Mouse (Mus musculus): Measurements from ENCODE around the gene Ddx11.
A peak's percentile ranks its signal among the peaks of the same experiment; 100 is the strongest.

The Ddx11 gene

GRCm38 (mm10) chr17:66123066-66123815, at the start of gene Ddx11:
Ddx11 (plus strand) TSS chr17:66123520.
- DNase-seq = peak; percentile 98 to 99

DNA sequence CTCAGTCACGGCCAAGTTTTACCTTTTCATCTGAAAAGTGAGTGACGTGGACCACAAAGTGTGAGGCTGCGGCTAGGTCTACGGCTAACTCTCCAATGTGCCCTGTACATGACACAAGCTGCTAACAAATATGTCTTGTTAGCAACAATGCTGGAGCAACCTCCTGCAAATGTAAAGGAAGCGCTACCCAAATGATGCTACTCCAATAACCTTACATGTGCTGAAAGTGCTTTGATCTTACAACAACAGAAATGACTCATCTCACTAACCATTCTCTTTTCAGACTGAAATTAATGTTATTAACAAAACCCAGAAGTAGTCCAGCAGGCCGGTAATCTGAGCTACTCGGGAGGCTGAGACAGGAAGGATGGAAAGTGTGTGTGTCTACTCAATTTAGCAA, 49.3 kb upstream of the Ddx11 start:
- DNase-seq = no peak

DNA sequence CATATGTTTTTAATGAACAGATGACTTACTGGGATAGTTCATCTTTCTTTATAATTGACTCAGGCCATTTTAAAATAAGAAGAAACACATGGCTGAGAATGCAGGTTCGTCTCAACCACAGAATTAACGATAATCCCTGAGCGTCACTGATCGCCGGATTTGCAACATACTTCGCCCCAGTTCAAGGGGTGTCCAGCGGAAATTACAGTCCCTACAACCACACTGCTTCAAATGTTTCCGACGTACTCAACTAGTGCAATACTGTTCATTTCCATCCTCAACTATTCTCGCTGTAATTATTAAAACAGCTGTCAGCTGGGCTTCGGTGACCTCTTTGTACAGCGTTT, 47.5 kb upstream of the Ddx11 start:
- DNase-seq = peak in 1 of 2 experiments; percentile 10

- DNase-seq = peak; percentile 70 to 72
Observed at GRCm38 (mm10) chr17:66076174-66076927, 47.0 kb upstream of the Ddx11 start.

DNA sequence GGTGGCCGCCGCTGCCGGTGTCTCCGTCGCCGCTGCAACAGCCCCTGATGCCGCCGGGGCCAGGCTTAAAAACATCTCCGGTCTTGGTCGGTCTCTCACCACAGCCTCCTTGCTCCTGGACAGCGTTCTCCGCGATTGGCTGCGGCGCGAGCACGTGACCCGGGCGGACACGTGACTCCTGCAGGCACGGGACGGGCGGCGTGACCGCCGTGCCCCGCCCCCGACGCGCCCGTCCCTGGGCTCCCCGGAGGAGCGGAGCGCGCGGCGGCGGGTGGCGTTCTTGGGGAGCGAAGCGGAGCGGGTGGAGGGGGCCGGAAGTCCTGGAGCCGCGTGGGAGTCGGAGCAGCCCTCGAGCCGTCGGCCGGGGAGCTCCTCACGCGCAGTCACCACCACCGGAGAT, 46.4 kb upstream of the Ddx11 start, which contains the start of gene Ankrd12:
TSS of gene Ankrd12 (minus strand) at position 156 of the 400 bp plus-strand sequence.
- DNase-seq = peak; percentile 97

- no peak for DNase-seq
Observed at GRCm38 (mm10) chr17:66077437-66077850, 45.9 kb upstream of the Ddx11 start.

DNA sequence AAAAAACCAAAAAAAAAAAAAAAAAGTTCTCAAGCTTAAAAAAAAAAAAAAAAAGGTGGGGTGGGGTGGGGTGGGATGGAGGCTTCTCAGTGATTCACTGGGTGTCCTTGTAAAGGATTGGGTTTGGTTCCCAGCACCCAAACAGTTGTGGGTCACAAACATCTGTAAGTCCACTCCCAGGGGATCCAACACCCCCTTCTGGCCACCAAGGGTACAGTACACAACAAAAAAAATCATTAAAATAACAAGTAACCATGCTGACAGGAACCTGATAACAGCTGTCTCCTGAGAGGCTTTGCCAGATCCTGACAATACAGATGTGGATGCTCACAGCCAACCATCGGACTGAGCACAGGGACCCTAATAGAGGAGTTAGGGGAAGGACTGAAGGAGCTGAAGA, 38.8 kb upstream of the Ddx11 start:
- no peak for DNase-seq

DNA sequence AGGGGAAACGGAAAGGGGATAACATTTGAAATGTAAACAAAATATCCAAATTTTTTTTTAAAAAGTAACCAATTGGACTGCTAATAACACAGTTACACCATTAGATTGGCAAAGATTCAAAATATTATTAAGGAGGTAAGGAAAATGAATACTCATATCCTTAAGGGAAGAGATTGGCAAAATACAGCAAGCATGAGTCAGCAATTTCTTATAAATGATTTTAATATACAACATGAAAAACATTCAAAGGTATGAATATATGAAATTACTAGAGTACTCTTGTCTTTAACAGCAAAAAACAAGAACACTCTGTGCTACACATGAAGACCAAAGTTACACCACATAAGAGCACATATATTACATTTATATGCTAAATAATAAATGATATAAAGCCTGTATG, 38.3 kb upstream of the Ddx11 start:
- DNase-seq = no peak

DNA sequence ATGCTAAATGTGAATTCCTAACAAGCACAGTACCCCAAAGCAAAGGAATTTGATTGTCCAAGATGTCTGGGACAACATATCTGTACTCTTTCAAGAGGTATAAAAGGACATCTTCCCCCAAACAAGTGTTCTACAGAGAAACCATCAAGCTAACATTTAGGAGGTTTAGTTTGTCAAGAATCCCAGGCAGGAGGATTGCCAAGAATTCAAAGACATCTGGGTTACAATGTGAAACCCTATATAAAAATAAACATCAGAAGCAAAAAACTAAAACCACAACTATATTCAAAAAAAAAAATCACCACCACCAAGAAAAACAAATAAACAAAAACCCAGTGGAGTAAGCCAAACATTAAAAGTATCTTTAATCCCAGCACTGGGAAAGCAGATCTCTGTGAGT, 33.1 kb upstream of the Ddx11 start:
- DNase-seq = no peak

- no peak for DNase-seq
Observed at GRCm38 (mm10) chr17:66091392-66091791, 31.9 kb upstream of the Ddx11 start.

DNA sequence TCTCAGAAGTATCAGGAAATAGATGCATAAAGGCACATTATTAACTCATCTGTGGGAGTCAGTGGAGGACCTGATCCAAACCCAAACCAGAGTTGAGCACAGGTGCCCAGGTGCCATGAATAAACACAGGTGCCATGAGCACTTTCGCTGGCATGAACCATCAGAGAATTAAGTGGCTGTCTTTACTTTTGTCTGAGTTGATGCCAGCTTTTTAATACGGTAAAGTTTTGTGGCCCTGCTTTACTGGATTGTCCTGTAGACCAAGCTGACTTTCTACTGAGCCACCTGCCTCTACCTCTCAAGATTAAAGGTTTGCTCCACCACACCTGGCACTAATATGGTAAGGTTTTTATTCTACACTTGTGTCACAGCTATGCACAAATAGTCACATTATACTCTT, 31.3 kb upstream of the Ddx11 start:
- no peak for DNase-seq

GRCm38 (mm10) chr17:66092664-66093063, 30.7 kb upstream of the Ddx11 start:
- DNase-seq = no peak

GRCm38 (mm10) chr17:66100566-66101379, 22.5 kb upstream of the Ddx11 start:
- peak; percentile 21 to 35 for DNase-seq

- peak; percentile 96 to 97 for DNase-seq
Observed at GRCm38 (mm10) chr17:66101380-66102330, 21.7 kb upstream of the Ddx11 start, which contains the start of gene Ndufv2. Ndufv2 (minus strand) TSS chr17:66101559.

GRCm38 (mm10) chr17:66104076-66104475, 19.2 kb upstream of the Ddx11 start:
- DNase-seq = no peak

DNA sequence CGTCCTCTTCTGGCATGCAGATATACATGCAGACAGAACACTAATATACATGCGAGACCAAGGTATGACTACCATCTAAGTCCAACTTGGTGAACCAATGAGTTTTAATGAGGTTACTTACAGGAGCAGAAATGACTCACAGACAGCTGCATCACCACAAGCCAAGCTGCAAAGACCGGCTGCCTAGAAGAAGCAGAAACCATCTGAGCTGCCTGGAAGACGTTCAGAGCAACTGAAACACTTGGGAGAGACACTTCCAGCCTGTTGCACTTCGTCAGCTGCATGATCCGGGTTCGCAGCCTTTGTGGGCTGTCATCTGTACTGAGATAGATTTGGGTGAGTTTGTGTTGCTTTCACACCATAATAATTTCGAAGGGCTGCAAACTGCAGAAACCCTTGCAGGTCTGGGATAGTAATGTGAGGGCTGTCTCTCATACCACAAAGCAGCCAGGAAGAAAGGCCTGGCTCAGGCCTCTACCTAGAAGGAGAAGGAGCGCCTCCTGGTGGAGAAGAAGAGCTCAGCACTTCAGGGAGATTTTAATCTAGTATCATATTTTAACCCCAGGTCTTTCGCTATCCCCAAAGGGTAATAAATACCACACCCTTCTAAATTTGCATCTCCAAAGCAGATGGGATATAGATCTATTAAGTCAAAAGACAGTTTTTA, 16.6 kb upstream of the Ddx11 start:
- peak; percentile 85 to 90 for DNase-seq

- DNase-seq = no peak
Observed at GRCm38 (mm10) chr17:66107466-66107865, 15.9 kb upstream of the Ddx11 start.

GRCm38 (mm10) chr17:66108198-66108597, 15.1 kb upstream of the Ddx11 start:
- DNase-seq = no peak

GRCm38 (mm10) chr17:66110746-66111145, 12.6 kb upstream of the Ddx11 start:
- DNase-seq = peak; percentile 21 to 35

DNA sequence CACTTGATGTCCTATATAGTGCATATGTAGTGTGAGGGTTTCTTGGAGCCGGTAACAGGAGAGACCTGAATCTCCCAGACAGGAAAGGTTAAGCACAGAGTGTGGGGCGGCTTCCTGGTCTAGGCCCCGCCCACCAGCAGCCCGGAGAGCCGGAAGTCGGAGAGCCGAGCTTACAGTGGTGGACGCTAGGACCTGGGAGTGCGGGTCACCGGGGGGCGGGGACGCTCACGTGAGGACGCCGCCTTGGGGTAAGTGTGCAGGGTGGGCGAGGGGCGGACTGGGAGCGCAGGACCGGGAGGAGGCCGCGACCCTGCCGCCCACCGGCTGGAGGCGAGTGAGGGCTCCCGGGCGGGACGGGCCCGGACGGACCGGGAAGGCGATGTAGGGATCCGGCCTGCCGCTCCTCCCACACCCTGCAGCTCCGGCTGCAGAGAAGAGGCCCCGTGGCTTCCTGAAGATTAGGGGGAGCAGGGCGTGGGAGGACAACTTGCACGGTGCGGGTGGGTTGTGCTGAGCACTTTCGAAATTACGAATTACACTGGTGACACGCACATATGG, 11.8 kb upstream of the Ddx11 start, which contains the start of gene Washc1:
TSS of gene Washc1 (plus strand) at position 144 of the 558 bp plus-strand sequence.
- peak; percentile 94 to 97 for DNase-seq

GRCm38 (mm10) chr17:66112166-66112565, 11.2 kb upstream of the Ddx11 start:
- no peak for DNase-seq
